Mouse (Mus musculus) neural tube, embryonic 14.5 days (tissue): ENCODE data around the gene Sag. TPM values are rescaled to one million over a fixed set of nuclear protein-coding genes. Genes with fewer than 3 reads are reported as not detected.
A peak's percentile ranks its signal among the peaks of the same experiment; 100 is the strongest.

Source experiments
- ATAC-seq: fragments of 200-750 bp; cut with Nextera tagmentation; 2 replicates; pipeline ENCODE4 v1.8.0; 2017; ENCODE audit warnings: low read depth, mild to moderate bottlenecking, moderate TSS enrichment, moderate library complexity
- H3K27ac ChIP-seq: fragments of 300-500 bp; sonication (generic); 2 replicates; pipeline ENCODE4 v1.5.1; 2014; ENCODE audit warnings: low read depth, mild to moderate bottlenecking, control low read depth, low read length, moderate library complexity, mixed read lengths
- H3K27me3 ChIP-seq: fragments of 300-500 bp; sonication (generic); 2 replicates; pipeline ENCODE4 v1.6.1; 2014; ENCODE audit warnings: low read length; ENCODE audit not compliant: control insufficient read depth, insufficient read depth
- H3K36me3 ChIP-seq: fragments of 300-500 bp; sonication (generic); 2 replicates; pipeline ENCODE4 v1.6.1; 2014; ENCODE audit warnings: low read length, mixed read lengths; ENCODE audit not compliant: control insufficient read depth, insufficient read depth
- H3K4me1 ChIP-seq: fragments of 300-500 bp; sonication (generic); 2 replicates; pipeline ENCODE4 v1.6.1; 2014; ENCODE audit warnings: low read length; ENCODE audit not compliant: control insufficient read depth, insufficient read depth
- H3K4me2 ChIP-seq: fragments of 300-500 bp; sonication (generic); 2 replicates; pipeline ENCODE4 v1.6.1; 2014; ENCODE audit warnings: mild to moderate bottlenecking, low read depth, low read length, control low read depth
- H3K4me3 ChIP-seq: fragments of 300-500 bp; sonication (generic); 2 replicates; pipeline ENCODE4 v1.5.1; 2014; ENCODE audit warnings: low read depth, low read length, control low read depth, mixed read lengths
- H3K9ac ChIP-seq: fragments of 300-500 bp; sonication (generic); replicated peaks from 2 replicates; pipeline ENCODE4 v1.6.1; 2014; ENCODE audit warnings: low read depth, mild to moderate bottlenecking, control low read depth, low read length, mixed read lengths
- H3K9me3 ChIP-seq: fragments of 300-500 bp; sonication (generic); 2 replicates; pipeline ENCODE4 v1.6.1; 2016; ENCODE audit warnings: low read length; ENCODE audit not compliant: control insufficient read depth
- WGBS: fragments of 180-500 bp; shearing (Covaris S2); extraction: QIAGEN DNeasy Blood & Tissue Kit; methylation state at CpG from one replicate; pipeline ENCODE4 v1.1.7; 2014; 5-methylcytosine and 5-hydroxymethylcytosine counted together
- polyA plus RNA-seq: library from polyadenylated mRNA; unstranded; fragments of >200 nt; fragmentation: Nextera tagmentation; extraction: Ambion mirVana; gene quantifications from 2 replicates; pipeline ENCODE4 v1.2.1, GENCODE M21; 2014

Sag gene
- polyA plus RNA-seq, 1 experiment from 2014 or later, result 3.2 TPM

DNA sequence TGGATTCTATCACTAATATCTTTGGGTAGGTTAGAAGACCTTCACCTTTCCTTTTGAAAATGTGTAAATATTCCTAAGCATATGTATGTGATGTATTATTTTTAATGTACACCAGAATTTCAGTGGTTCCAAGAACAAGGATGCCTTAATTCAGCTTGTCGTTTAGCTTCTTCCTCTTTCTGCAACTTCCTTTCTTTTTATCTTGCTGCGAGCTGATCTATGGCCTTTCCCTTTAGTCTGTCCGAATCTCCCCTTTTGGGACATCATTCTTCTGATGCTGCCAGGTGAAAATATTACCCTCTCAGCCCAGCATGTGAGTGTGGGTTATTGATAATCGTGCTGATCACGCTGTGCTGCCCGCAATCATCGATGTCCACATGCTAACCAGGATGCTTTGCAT is 28.6 kb upstream of the Sag start:
- Histone ChIP-seq H3K4me1 (no peaks in the 10 kb centered on the region), H3K9ac (no peak overlapping the region), H3K27me3 (no peaks in the 10 kb centered on the region), H3K36me3 (peaks cover 82% of the 10 kb centered on the region), H3K4me3 (no peak overlapping the region), H3K4me2 (no peak overlapping the region), H3K9me3 (no peaks in the 10 kb centered on the region), H3K27ac (no peak overlapping the region)
- 92% methylated on average over 7 of the region's 7 CpGs for WGBS
- ATAC-seq, result no peak

DNA sequence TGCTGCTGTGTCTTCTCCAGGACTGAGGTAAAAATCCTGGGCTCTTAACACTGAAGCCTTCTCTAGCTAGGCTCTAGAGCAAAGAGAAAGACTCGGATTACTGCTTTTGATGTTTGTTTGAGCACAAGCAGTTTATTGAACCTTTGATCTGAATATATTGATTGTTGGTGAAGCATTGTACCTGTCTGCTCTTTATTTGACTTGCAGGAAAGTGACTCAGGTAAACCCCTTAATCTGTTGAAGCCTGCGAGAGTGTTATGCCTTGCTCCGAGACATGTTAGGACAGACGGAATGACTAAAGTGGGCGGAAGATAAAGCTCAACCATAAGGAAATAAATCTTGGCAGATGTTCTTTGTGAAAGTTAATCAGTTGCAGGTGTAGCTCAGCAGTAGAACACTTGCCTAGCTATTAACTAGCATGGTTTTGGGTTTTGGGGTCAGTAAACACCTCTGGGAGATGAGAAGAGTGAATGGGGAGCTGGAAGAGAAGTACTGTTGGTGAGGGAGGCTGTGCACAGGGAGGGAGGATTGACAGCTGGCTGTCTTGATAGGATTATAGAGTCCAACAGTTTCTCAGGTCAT is 24.2 kb upstream of the Sag start:
- no peaks in the 10 kb centered on the region for H3K27me3 ChIP-seq
- H3K36me3 ChIP-seq, result peaks cover 85% of the 10 kb centered on the region
- H3K4me2 ChIP-seq, result no peak overlapping the region
- H3K9ac ChIP-seq, result no peak overlapping the region
- ATAC-seq, result no peak
- WGBS, result 90% methylated on average over 5 of the region's 5 CpGs
- no peak overlapping the region for H3K27ac ChIP-seq
- no peaks in the 10 kb centered on the region for H3K9me3 ChIP-seq
- H3K4me1 ChIP-seq, result no peaks in the 10 kb centered on the region
- no peak overlapping the region for H3K4me3 ChIP-seq

DNA sequence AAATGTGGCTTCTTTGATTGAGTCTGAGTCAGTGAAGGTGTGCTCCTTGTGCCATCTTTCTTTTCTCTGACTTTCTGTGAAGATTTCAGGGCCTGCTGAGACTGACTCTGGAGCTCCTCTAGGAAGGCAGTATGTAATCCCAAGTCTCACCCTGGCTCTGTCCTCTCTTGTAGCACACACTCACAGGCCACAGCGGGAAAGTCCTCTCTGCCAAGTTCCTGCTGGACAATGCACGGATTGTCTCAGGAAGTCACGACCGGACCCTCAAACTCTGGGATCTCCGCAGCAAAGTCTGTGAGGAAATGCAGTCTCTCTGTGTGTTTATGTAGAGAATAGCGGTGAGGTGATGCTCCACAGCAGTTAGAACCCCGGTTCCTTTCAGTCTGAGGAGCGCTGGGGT is 17.8 kb upstream of the Sag start:
- ATAC-seq, result no peak
- peaks cover 65% of the 10 kb centered on the region for H3K36me3 ChIP-seq
- H3K27me3 ChIP-seq, result no peaks in the 10 kb centered on the region
- H3K27ac ChIP-seq, result peak overlapping the region; percentile 8; the same call in 1 of the 2 replicates
- H3K4me2 ChIP-seq, result no peak overlapping the region
- H3K9ac ChIP-seq, result no peak overlapping the region
- no peaks in the 10 kb centered on the region; the same call in 1 of the 2 replicates for H3K4me1 ChIP-seq
- H3K9me3 ChIP-seq, result no peaks in the 10 kb centered on the region
- no peak overlapping the region for H3K4me3 ChIP-seq
- WGBS, result 83% methylated on average over 8 of the region's 8 CpGs

DNA sequence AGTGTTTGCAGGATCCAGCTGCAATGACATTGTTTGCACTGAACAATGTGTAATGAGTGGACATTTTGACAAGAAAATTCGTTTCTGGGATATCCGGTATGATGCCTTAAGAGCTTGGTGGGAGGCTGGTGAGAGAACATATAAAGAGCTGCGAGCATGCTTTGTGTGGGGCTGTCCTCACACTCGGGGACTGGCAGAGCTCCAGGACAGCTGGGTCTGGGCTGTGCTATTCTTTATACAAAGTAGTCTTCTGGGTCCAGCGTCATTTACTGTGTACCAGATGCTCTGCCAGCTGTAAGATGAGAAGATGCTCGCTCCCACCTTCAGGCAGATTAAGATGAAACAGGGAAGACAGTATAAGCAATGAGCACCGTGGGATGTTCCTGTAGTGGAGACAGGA is 17.2 kb upstream of the Sag start:
- Histone ChIP-seq H3K27ac (peak overlapping the region; percentile 36; the same call in 1 of the 2 replicates), H3K9ac (no peak overlapping the region), H3K4me3 (no peak overlapping the region), H3K27me3 (no peaks in the 10 kb centered on the region), H3K9me3 (no peaks in the 10 kb centered on the region), H3K4me2 (no peak overlapping the region), H3K4me1 (no peaks in the 10 kb centered on the region; the same call in 1 of the 2 replicates), H3K36me3 (peaks cover 63% of the 10 kb centered on the region)
- 56% methylated on average over 7 of the region's 7 CpGs for WGBS
- ATAC-seq, result peak; percentile 77; the same call in 1 of the 2 replicates

DNA sequence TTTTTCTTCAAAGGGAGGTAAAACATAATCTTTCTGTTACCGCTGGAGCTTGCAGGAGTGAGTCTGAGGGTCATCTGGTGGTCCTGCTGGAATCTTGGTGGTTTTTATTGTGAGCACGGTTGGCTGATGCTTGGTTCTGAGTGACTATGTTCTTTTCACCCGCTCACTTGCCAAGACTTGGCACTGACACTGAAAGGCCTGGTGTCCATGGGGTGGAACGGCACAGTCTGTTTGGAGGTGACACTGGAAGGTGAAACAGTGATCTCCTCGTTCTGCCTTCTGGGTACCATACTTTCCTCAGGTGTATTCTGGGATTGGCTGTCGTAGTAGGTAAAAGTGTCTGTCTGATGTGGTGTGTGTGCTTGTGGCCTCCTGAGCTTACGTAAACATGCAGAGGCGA is 13.8 kb upstream of the Sag start:
- H3K4me2 ChIP-seq, result no peak overlapping the region
- H3K9me3 ChIP-seq, result no peaks in the 10 kb centered on the region
- peaks cover 58% of the 10 kb centered on the region for H3K36me3 ChIP-seq
- no peaks in the 10 kb centered on the region for H3K27me3 ChIP-seq
- ATAC-seq, result no peak
- no peak overlapping the region for H3K9ac ChIP-seq
- H3K4me3 ChIP-seq, result no peak overlapping the region
- H3K27ac ChIP-seq, result no peak overlapping the region
- no peaks in the 10 kb centered on the region; the same call in 1 of the 2 replicates for H3K4me1 ChIP-seq
- WGBS, result 94% methylated on average over 8 of the region's 8 CpGs

DNA sequence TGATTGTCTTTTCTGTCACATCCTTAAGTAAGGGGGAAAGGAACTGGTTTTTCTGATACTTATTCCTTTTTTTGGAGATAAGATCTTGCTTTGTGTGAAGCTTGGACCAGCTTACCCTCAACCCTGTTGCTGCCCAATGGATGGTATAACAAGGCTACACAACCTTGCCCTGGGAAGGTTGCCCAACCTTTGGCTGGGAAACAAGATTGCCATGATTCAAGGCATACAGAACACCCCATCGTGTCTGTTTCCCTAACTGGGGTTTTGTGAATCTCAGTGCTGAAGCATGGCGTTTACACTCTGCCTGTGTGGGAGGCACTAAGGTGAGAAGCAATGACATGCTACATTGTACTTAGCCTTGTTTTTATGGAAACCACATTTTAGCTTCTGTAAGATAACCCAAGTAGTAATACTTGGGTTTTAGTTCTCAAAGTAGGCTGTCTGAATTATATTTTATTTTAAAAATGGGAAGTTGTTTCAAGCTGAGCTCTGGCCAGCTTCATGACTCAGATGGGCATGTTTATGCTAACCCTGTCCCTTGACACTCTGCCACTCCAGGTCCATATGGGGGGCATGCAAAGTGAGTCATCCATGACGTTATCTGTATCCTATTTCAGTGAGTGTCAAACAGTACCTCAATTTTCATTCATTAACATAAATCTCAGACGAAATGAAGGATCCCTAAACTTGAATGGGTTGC is 10.9 kb upstream of the Sag start:
- Histone ChIP-seq H3K4me3 (no peak overlapping the region), H3K27ac (no peak overlapping the region), H3K27me3 (no peaks in the 10 kb centered on the region), H3K36me3 (peaks cover 33% of the 10 kb centered on the region), H3K9ac (no peak overlapping the region), H3K9me3 (no peaks in the 10 kb centered on the region), H3K4me2 (no peak overlapping the region), H3K4me1 (no peaks in the 10 kb centered on the region)
- ATAC-seq, result no peak
- 86% methylated on average over 4 of the region's 4 CpGs for WGBS

DNA sequence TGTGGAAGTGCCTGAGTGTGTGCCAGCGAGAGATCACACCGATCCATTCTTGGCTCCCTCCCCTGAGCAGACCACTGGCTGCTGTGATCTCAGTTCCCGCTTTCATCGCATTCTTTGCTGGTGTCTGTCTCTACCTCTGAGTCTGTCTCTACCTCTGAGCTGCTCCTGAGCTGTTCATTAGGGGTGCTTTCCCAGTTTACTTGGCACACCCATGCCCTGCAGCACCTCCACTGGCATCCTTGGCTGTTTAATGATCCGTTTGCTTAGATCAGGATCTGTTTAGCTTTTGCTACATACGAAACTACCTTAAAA is 10.4 kb upstream of the Sag start:
- no peak overlapping the region for H3K27ac ChIP-seq
- no peak overlapping the region for H3K4me3 ChIP-seq
- no peak overlapping the region for H3K4me2 ChIP-seq
- no peak overlapping the region for H3K9ac ChIP-seq
- no peaks in the 10 kb centered on the region for H3K27me3 ChIP-seq
- peaks cover 33% of the 10 kb centered on the region for H3K36me3 ChIP-seq
- 92% methylated on average over 6 of the region's 6 CpGs for WGBS
- no peaks in the 10 kb centered on the region for H3K9me3 ChIP-seq
- H3K4me1 ChIP-seq, result no peaks in the 10 kb centered on the region
- no peak for ATAC-seq

DNA sequence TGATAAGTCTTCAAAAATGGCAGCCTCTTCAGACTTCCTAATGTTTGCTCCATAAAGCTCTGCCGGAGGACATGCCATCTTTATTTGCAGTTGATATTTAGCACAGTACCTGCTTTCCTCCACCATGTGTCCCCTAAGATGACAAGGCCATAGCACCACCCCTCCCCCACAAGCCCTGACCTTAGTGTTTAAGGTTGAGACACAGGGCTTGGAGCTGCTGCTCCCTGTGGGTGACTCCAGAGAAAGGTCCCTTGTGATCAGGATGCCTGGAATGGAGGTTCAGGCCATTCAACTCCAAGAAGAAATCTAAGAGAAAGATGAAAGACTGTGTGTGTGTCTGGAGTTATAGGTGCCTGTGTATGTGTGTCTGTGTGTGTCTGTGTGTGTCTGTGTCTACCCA is 5.8 kb upstream of the Sag start:
- Histone ChIP-seq H3K9ac (no peak overlapping the region), H3K27me3 (no peaks in the 10 kb centered on the region), H3K9me3 (no peaks in the 10 kb centered on the region), H3K4me1 (no peaks in the 10 kb centered on the region), H3K27ac (no peak overlapping the region), H3K36me3 (peaks cover 8% of the 10 kb centered on the region; the same call in 1 of the 2 replicates), H3K4me3 (no peak overlapping the region), H3K4me2 (no peak overlapping the region)
- 92% methylated on average over 1 of the region's 1 CpGs for WGBS
- no peak for ATAC-seq

DNA sequence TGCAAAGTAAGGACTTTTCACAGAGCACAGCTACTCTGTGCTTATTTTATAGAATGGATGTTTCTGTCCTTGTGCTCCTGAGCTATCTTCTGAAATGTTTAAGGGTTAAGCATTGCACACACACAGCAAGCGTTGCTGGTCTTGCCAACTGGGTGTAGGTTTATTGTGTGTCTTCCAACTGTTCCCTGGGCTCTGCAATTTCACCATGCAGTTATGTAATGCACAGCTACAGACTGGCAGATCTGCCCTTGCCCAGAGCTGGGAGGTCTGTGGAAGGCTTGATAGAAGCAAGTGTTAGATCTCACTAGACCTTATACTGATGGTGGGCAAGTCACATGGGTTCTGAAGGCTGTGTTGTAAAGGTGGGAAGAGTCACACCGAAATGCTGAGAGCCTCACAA is 5.2 kb upstream of the Sag start:
- H3K4me1 ChIP-seq, result no peaks in the 10 kb centered on the region
- no peak overlapping the region for H3K9ac ChIP-seq
- H3K36me3 ChIP-seq, result 0 out of 2 replicates have a peak, but pooled peaks cover 6% of the 10 kb centered on the region
- no peak overlapping the region for H3K27ac ChIP-seq
- no peaks in the 10 kb centered on the region for H3K27me3 ChIP-seq
- no peak for ATAC-seq
- 92% methylated on average over 2 of the region's 2 CpGs for WGBS
- no peak overlapping the region for H3K4me2 ChIP-seq
- no peaks in the 10 kb centered on the region for H3K9me3 ChIP-seq
- H3K4me3 ChIP-seq, result no peak overlapping the region
